Mouse (Mus musculus) ZHBTc4 (cell line): ENCODE data around the gene 2610318N02Rik.

Experiments
- DNase-seq: peaks from one replicate; pipeline ENCODE4 v3.0.0-alpha.2; 2011; ENCODE audit warnings: low read depth, low spot score

The 2610318N02Rik gene

GRCm38 (mm10) chr16:17110771-17111743, 13.9 kb downstream of the 2610318N02Rik start, which contains the start of gene Ppil2:
TSS of gene Ppil2 (minus strand) at chr16:17111257.
- DNase-seq: peak; percentile 89

GRCm38 (mm10) chr16:17104600-17104999, 20.4 kb downstream of the 2610318N02Rik start:
- DNase-seq: no peak

GRCm38 (mm10) chr16:17102630-17103220, 22.2 kb downstream of the 2610318N02Rik start:
- DNase-seq: no peak

- no peak for DNase-seq
Observed at GRCm38 (mm10) chr16:17096938-17097337, 28.0 kb downstream of the 2610318N02Rik start.

GRCm38 (mm10) chr16:17088346-17088745, 36.6 kb downstream of the 2610318N02Rik start:
- DNase-seq: no peak

GRCm38 (mm10) chr16:17086669-17087193, 38.2 kb downstream of the 2610318N02Rik start:
- DNase-seq: no peak

- no peak for DNase-seq
Observed at GRCm38 (mm10) chr16:17086241-17086640, 38.7 kb downstream of the 2610318N02Rik start.

- no peak for DNase-seq
Observed at GRCm38 (mm10) chr16:17085636-17086035, 39.3 kb downstream of the 2610318N02Rik start.

- no peak for DNase-seq
Observed at GRCm38 (mm10) chr16:17082121-17082792, 42.7 kb downstream of the 2610318N02Rik start.

GRCm38 (mm10) chr16:17078101-17078500, 46.9 kb downstream of the 2610318N02Rik start:
- no peak for DNase-seq

GRCm38 (mm10) chr16:17076869-17077268, 48.1 kb downstream of the 2610318N02Rik start:
- peak; percentile 38 for DNase-seq

- DNase-seq: peak; percentile 87
Observed at GRCm38 (mm10) chr16:17076301-17076700, 48.7 kb downstream of the 2610318N02Rik start.

- no peak for DNase-seq
Observed at GRCm38 (mm10) chr16:17073000-17073399, 52.0 kb downstream of the 2610318N02Rik start.

GRCm38 (mm10) chr16:17070716-17071115, 54.3 kb downstream of the 2610318N02Rik start:
- DNase-seq: no peak

GRCm38 (mm10) chr16:17069511-17070443, 55.2 kb downstream of the 2610318N02Rik start, which contains the start of gene Ypel1:
TSS of gene Ypel1 (plus strand) at chr16:17069696.
- peak; percentile 80 for DNase-seq

GRCm38 (mm10) chr16:17067552-17067951, 57.4 kb downstream of the 2610318N02Rik start:
- no peak for DNase-seq
